Mouse (Mus musculus) adrenal gland, postnatal 36 days (tissue): Measurements from ENCODE around the gene Mcf2l. TPM values are rescaled to one million over a fixed set of nuclear protein-coding genes. Genes with fewer than 3 reads are reported as not detected.

Experiments used
- DNase-seq, 2 experiments: peaks; one replicate each; pipeline ENCODE4 v3.0.0; 2021; ENCODE audit warnings: mixed read lengths in 1 of 2
- total RNA-seq, 2 experiments: library from RNA; stranded (reverse); gene quantifications; 2 replicates each; pipeline ENCODE4 v1.2.3; 2021

The Mcf2l gene
- total RNA-seq, 2 experiments from 2014 or later: 13.1 to 36.9 TPM

DNA sequence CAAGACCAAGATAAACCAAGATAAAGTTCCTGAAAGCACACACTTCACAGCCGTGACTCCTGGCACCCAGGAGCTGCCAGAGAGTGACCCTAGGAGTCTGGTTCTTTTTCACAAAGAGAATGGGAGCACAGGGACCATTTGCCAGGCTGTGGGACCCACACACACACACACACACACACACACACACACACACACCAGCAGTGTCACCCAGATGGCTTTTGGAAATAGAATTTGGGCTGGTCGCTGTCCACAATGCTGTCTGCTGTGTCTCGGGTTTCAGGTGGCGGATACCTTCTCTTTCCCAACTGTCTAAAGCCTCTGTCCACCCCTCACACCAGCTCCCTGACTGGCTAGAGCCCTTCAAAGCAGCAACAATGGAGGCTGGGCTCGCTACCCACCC, 120.9 kb downstream of the Mcf2l start:
- DNase-seq: no peak

DNA sequence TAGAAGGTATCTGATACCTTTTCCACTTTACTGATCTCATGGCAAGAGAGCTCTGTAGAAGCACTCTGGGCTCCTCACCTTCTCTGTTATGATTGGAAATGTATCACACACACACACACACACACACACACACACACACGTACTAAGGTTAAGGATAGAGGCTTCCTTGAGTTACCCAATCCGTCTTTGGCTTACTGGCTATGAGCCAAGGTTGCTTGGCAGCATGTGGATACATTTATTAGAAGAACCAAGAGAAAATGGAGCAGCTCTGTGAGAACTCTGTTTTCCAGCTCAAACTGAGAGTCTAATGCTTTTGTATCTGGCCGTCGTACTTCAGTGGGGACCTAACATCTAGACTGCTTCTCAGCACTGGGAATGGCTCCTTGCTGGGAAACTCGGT, 121.9 kb downstream of the Mcf2l start:
- peak; percentile 50 to 54 for DNase-seq

DNA sequence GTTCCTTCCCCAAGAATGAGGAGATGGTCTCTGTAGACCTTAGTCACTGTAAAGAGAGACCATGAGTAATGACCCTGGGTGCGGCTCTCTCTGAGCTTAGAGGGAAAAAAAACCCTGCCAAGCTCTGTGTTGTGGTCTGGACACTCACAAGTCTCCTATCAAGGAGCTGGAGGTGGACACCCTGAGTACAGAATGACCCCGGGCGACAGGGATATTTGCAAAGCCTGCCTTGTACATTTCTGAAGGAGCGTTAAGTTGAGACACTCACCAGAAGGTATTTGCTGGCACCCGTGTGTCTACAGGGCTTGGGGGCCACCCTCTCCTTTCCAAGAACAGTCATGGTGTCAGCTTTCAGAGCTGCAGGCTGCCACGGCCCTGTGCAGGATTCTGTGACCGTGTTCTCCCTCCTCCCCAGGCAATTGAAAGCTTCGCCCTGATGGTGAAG, 123.2 kb downstream of the Mcf2l start:
- no peak for DNase-seq

DNA sequence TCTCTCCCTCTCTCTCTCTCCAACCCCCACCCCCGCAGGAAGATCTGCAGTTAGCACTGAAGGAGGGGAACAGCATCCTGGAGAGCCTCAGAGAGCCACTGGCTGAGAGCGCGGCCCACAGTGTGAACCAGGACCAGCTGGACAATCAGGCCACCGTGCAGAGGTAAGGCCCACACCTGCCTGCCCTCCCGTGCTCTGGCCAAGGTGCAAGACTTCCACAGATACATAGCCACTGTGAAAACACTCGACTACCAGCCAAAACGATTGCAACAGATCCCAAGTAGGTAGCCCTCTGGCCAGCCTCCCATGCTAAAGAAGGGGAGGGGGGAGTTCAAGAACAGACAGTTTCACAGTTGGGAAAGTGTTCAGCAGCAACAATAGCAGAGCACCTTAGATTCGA, 124.7 kb downstream of the Mcf2l start:
- no peak for DNase-seq

DNA sequence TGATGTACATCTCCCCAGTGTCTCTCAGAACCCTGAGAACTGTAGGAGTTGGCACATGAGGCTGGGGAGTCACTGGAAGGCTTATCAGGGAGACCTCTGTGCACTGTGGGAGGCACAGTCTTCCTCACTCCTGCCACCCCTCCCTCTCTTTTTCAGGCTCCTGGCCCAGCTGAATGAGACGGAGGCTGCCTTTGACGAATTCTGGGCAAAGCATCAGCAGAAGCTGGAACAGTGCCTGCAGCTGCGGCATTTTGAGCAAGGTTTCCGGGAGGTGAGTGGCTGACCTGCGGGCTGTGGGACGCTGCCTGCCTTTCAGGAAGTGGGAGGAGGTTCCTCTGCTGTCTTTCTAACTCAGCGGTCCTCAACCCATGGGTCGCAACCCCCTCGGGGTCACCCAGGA, 126.2 kb downstream of the Mcf2l start:
- no peak for DNase-seq

DNA sequence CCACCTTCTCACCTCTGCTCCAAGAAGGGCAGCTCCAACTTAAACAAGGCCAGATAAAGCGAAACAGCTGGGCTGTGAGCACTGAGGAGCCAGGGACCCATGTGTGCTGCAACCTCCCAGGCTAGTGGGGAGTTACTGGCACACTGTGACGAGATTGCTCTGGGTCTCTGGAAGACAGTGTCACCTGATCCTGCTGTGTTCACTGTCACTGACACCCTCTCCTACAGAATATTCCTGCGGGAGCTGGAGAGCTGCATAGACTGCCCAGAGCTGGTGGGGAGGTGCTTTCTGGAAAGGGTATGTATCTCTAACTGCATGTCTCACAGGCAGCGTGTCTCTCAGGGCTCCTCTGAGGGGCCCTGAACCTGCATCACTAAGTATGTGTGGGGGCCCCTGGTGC, 133.9 kb downstream of the Mcf2l start:
- no peak for DNase-seq

DNA sequence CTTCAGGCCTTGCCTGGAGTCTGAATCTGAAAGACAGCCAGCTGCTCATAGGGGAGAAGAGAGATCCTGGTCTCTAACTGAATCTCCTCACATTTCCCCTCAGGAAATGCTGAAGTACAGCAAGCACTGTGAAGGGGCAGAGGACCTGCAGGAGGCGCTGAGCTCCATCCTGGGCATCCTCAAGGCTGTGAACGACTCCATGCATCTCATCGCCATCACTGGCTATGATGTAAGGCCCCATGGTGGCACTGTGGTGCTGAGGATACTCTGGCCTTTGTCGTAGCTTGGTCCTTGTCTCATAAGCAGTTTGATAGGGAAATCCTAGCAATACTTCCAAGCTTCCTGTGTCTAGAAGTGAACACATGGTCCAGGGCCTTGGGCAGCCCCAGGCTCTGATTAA, 136.7 kb downstream of the Mcf2l start:
- DNase-seq: no peak

DNA sequence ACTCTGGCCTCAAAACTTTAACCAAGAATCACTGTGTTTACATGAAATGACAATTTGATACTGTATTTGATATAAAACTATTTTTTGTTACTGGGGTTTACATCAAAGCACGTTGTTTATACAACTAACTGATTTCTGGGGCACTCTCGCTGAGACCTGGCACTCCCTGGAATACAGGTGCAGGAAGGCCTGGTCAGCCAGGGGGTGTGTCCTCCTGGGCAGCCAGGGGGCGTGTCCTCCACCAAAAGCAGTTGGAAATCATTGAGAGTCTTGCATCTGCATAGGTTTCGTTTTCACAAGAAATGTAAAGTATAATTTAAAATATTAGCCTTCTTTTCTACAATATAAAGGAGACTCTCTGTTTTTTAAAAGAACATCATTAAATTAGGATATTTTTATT, 146.0 kb downstream of the Mcf2l start:
- no peak for DNase-seq

DNA sequence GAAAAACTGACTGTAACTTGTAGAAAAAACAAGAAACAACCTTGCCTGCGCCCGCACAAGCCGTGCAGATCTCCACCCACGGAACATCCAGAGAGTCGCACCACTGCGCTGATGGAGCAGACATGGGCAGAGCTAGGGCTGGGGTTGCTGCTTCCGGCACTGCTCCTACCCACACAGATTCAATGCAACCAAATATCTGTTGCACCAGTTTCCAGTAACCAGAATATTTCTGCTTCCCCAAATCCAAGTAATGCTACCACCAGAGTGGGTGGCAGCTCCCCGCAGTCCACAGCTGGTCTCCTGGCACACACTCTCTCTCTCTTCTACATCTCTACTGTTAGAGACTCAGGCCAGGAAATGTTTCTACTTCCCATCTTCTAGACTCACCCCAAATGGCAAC, 148.2 kb downstream of the Mcf2l start:
- no peak for DNase-seq

DNA sequence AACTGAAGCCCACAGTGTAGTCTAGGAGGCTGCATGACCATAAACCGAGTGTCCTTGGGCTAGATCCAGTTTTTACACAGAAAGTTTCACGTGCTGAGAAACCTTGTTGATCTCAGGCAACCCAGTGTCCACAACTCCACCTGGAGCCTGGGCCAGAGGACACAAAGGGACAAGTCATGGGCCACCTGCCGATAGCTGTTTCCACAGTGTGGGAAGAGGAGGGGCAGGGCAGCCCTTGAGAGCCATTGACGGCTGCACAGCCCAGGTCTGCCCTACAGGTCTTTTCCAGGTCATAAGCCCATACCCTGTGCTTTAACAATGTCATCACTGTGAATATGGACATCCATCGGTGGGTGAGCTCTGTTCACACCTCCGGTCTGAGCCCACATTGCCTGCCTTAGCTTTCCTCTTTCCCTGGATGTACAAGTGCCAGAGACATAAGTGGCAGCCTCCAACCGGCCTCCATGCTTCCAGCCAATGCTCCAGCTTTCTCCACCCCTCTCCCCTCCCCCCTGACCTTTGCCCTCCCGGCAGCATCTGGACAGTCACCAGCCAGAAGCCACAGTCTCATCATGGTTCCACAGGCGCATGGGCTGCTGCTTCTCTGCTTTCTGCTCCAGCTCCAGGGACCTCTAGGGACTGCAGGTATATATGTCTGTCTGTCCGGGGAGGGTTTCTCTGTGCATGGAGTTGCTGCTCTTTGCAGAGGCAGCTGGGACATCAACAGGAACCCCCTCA, 152.1 kb downstream of the Mcf2l start, which contains the start of gene F7:
Gene F7, plus strand, starts transcription at position 548 of the 738 bp plus-strand sequence.
- DNase-seq: peak; percentile 13 to 46

DNA sequence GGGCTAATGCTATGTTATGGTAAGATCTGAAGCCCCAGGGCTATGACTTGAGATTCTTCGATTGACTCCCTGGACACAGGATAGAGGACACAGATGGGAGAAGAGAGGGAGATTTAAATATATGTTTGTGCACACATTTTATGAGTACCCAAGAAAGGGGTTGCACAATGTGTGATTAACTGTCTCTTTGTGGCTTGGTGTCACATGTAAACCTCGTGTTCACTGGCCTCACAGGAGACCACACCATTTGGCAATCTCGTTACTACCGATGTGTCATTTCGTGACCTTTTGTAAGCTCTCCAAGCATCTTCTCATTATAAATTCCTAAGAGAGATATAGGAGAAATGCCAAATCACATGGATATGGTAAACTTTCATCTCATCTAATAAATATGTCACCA, 154.0 kb downstream of the Mcf2l start:
- DNase-seq: no peak

DNA sequence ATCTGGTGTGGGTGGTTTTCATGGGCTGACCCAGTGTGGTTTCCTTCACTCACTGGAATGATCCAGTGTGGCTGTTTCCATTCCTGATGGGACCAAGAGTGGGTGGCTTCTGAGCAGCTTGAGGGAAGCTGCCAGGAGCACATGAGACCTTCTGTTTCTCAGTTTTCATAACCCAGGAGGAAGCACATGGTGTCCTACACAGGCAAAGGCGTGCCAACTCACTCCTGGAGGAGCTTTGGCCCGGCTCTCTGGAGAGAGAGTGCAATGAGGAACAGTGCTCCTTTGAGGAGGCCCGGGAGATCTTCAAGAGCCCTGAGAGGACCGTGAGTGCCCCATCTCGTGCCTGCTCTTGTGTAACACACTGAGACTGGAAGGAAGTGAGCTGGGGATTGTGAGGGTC, 154.9 kb downstream of the Mcf2l start:
- DNase-seq: no peak

DNA sequence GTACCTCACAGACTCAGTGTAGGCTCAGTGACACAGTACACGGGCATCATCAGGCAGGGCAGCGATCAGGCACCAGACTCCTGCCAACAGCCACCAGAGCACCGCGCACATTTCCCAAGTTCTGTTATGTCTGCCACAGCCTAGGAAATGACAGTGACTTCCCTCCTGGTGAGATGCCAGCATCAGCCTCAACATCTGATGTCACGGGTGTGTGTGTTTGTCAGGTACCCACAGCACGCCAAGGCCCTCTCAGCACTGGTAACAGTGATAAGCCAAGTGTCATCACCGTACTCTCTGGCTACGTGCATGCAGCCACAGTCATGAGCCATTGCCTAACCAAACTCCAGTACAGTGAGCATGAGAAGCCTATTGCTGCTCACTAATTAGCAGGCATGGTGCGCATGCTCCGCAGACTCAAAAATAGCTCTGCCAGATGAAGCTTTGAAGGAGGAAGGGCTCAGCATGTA, 162.8 kb downstream of the Mcf2l start:
- DNase-seq: no peak

DNA sequence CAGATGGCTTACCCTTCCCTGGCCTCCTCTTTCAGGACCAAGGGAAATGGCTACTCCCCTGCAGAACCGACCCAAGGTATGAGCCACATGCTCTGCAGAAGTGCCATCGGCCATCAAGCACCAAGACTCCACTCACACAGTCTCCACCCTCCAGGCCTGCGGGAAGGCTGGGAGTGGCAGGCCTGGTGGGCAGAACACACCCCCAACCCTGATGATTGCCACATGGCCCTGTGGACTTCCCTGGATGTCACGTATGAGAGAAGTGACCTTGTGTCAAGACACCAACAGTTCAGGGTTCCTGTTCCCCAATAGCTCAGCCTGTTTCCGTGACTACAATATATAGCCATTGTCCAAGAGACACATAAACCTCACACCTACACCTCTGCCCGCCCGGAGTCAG, 163.4 kb downstream of the Mcf2l start, which contains the start of gene F10:
Gene F10, plus strand, starts transcription at position 294 of the 400 bp plus-strand sequence.
- DNase-seq: no peak

DNA sequence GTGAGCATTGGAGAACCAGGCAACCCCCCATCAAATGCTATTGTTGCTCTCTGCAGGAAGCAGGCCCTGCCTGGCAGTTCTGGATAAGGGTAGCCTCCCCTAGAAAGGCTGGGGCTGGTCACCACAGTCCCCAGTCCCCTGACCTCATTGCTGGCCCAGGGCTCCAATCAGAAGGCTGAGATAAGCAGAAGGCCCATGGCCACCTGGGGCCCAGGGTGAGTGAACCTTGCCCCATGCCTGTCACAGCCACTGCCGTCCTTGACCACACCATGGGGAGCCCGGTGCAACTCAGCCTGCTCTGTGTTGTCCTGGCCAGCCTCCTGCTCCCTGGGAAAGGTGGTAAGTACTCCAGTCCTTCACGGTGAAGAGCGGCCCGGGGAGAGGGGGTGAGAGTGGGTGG, 164.0 kb downstream of the Mcf2l start:
- peak in 1 of 2 experiments; percentile 31 for DNase-seq

DNA sequence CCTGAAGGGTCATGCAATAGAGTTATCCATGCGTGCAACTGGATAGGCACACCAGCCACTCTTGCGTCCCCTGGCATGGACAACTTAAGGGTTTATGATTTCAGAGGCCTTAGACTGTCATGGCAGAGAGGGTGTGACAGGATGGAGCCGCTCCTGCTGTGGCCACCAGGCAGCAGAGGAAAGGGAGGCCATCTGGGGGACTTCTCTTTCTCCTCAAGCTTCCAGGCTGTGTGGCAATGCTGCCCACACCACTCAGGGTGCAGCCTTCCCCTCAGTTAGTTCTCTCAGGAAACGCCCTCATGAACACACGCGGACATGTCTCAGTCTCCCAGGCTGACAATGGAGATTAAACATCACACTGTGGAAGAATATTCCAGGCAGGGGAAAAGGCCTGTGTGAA, 165.4 kb downstream of the Mcf2l start:
- no peak for DNase-seq

DNA sequence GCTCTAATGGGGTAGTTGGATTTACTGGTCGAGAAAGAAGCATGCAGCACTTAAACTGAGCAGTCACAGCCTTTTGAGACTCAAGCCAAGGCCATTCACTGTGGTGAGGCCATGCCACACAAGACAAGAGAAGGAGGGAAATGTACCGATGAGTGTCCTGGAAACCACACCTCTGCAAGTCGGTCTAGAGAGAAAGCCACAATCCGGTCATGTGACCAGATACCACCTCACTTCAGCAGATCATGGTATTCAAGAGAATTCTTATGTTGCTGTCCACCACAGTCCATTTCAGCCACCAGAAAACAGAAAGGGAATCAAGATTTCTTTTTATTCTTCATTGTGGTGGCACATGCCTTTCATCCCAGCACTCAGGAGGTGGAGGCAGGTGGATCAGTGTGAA, 167.9 kb downstream of the Mcf2l start:
- DNase-seq: no peak

DNA sequence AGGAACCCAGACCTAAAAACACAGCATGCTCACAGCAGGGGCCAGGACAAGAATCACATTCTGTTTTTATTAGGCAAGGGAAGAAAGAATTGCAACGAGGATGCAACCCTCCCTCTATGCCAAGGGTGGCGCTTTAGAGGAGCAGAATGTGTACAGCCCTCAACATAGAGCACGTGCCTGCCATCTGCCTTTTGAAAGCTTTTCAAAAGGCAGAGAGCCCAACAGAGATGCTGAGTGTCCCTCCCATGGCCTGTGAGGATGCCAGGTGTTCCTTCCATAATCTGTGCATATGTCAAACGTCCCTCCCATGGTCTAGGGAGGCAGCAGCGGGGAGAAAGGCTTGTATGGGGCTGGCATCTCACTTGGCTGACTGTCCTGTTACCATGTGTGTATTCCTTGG, 174.0 kb downstream of the Mcf2l start:
- DNase-seq: no peak

DNA sequence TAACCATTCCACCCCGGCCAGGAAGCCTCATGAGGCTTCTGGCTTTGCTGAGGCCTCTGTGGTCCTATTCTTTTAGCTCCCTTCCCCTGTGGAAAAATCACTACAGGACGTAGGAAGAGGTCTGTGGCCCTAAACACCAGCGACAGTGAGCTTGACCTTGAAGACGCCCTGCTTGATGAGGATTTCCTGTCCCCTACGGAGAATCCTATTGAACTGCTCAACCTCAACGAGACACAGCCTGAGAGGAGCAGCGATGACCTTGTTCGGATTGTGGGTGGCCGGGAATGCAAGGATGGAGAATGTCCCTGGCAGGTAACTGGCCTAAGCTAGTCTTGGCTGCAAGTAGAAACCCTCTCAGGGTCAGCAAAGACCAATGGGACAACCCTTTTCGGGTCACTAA, 176.9 kb downstream of the Mcf2l start:
- DNase-seq: no peak

DNA sequence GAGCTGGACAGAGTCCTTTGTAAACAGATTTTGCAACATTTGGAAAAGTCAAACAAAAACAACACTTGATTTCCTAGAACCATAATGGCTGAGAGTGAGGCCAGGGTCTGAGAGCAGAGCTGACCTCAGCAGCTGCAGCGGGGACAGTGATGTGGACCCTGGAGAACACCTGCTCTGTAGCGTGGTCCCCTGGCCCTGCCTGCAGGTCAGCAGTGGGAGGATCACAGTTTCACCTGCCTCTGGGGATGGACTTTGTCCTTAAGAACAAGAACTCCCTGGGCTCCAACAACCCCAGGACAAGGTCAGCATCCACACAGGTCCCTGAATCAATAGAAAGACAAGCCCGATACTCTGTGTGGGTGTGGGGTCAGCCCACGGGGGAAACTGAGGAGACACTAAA, 183.7 kb downstream of the Mcf2l start:
- no peak for DNase-seq

DNA sequence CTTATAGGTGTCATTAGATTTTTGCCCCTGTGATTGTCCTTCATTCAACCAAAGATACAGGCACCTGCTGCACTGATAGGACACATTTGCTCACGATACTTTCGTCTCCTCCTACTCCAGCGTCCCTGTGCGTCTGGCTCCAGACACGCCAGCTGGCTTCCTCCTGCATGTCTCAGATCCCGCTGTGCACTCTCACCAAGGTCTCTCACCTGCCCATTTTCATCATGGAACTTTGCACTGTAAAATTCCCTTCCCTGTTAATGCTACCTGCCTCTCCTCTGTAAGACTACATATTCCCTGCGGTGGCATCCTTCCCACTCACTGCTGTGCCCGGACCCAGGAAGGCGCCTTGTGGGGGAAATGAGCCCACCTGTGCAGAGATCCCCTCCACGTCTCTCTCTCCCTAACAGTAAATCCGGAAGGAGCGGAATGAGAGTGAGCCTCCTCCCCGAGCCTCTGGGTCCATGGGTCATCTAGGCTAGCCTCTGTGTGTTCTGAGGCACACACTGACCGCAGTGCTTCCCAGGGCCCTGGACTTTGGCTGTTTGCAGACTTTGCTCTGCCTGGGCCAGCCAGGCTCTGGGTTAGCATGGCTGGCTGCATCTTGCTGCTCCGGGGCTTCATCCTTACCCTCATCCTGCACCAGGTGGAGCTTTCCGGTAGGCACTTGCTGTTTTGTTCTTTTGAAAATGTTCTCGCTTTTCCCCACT, 187.0 kb downstream of the Mcf2l start, which contains the start of gene Proz:
Gene Proz, plus strand, starts transcription at position 474 of the 710 bp plus-strand sequence.
- no peak for DNase-seq

DNA sequence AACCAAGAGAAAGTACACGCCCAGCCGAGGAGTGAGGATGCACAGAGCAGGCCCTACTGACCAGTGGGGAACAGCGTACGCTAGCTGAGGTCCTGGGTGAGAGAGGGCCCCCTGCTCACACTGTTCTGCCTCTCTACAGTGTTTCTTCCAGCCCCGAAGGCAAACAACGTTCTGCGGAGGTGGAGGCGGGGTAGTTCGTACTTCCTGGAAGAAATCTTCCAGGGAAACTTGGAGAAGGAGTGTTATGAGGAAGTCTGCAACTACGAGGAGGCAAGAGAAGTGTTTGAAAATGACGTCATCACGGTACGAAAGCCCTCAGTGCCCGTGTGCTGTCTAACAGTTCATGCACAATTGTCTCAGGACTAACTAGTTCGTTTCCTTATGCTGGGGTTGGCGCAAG, 189.5 kb downstream of the Mcf2l start:
- no peak for DNase-seq
